Mouse (Mus musculus) layer of hippocampus, postnatal 14 days (tissue): ENCODE measurements at regions not wholly inside any gene's neighbourhood (a gene's known extent, or its start where the extent isn't known, plus 50 kb on each side); places are given as distances from the start of the nearest gene placed in this dataset.

Experiments
- DNase-seq, 2 experiments: peaks; one replicate each; pipeline ENCODE4 v3.0.0; 2021 to 2022; ENCODE audit warnings: low spot score in 2 of 2, mixed read lengths in 1 of 2

- DNase-seq, result no peak
These were observed 54.1 kb upstream of the Adamts2 start for GRCm38 (mm10) chr11:50547776-50548175.

GRCm38 (mm10) chr11:50546456-50547144 is 55.3 kb upstream of the Adamts2 start:
- peak; percentile 36 to 71 for DNase-seq

- no peak for DNase-seq
These were observed 56.5 kb upstream of the Adamts2 start for GRCm38 (mm10) chr11:50545421-50545820.

GRCm38 (mm10) chr11:50540136-50540535 is 61.7 kb upstream of the Adamts2 start:
- DNase-seq, result no peak

GRCm38 (mm10) chr11:50534266-50534665 is 67.6 kb upstream of the Adamts2 start:
- no peak for DNase-seq

- no peak for DNase-seq
These were observed 74.0 kb upstream of the Adamts2 start for GRCm38 (mm10) chr11:50527923-50528322.

GRCm38 (mm10) chr11:50520162-50520561 is 81.7 kb upstream of the Adamts2 start:
- no peak for DNase-seq

GRCm38 (mm10) chr11:50507882-50508281 is 77.0 kb upstream of the Rufy1 start:
- DNase-seq, result no peak

GRCm38 (mm10) chr11:50507498-50507824 is 76.5 kb upstream of the Rufy1 start:
- DNase-seq, result no peak

GRCm38 (mm10) chr11:50506820-50507497 is 76.0 kb upstream of the Rufy1 start:
- no peak for DNase-seq

GRCm38 (mm10) chr11:50501352-50501751 is 70.4 kb upstream of the Rufy1 start:
- peak; percentile 25 for DNase-seq

- peak in 1 of 2 experiments; percentile 27 for DNase-seq
These were observed 62.2 kb upstream of the Rufy1 start for GRCm38 (mm10) chr11:50493123-50493476.

- DNase-seq, result peak in 1 of 2 experiments; percentile 29
These were observed 61.6 kb upstream of the Rufy1 start for GRCm38 (mm10) chr11:50492399-50493122.

- DNase-seq, result no peak
These were observed 52.9 kb upstream of the Rufy1 start for GRCm38 (mm10) chr11:50483821-50484220.

- DNase-seq, result no peak
These were observed 52.2 kb upstream of the Rufy1 start for GRCm38 (mm10) chr11:50483116-50483515.

GRCm38 (mm10) chr11:50482607-50483006 is 51.7 kb upstream of the Rufy1 start:
- no peak for DNase-seq
